7 mouse cellular contexts compared by ENCODE assay signal in genomic region chr6:85588164-85588563, GRCm38 (mm10). TPM values are rescaled to one million over a fixed set of nuclear protein-coding genes. Genes with fewer than 3 reads are reported as not detected.
DNase-seq lines count a peak whose midpoint lies in the region; ATAC-seq and TF ChIP-seq lines count a peak whose summit lies in the region.

No protein-coding gene starts in this region.

- no peak for TF ChIP-seq CTCF in hindbrain, postnatal 0 days (IDR thresholded peaks at IDR 0.05; ENCODE audit: low read depth)

- peaks cover 18% of the 10 kb centered on the region for H3K4me1 ChIP-seq in lung, embryonic 15.5 days
- peaks cover 20% of the 10 kb centered on the region for H3K4me1 ChIP-seq in embryonic facial prominence, embryonic 13.5 days
- H3K4me1 ChIP-seq in hindbrain, postnatal 0 days (ENCODE audit: insufficient read depth, low read length), result peaks cover 12% of the 10 kb centered on the region
- peaks cover 19% of the 10 kb centered on the region for H3K4me1 ChIP-seq in neural tube, embryonic 14.5 days (ENCODE audit: control insufficient read depth, insufficient read depth, low read length)

- no peak for DNase-seq in lung, postnatal 36 days
- no peak for DNase-seq in hindbrain, postnatal 0 days (ENCODE audit: low spot score)
- DNase-seq in layer of hippocampus, adult 8-10 months (ENCODE audit: low spot score in 2 of 2), result no peak
- DNase-seq in embryo, embryonic 10 days (ENCODE audit: low spot score), result no peak

- no peaks in the 10 kb centered on the region for H3K36me3 ChIP-seq in lung, embryonic 15.5 days
- H3K36me3 ChIP-seq in embryonic facial prominence, embryonic 13.5 days, result peaks cover 4% of the 10 kb centered on the region; the same call in 1 of the 2 replicates
- H3K36me3 ChIP-seq in hindbrain, postnatal 0 days (ENCODE audit: insufficient read depth, low read length), result no peaks in the 10 kb centered on the region
- no peaks in the 10 kb centered on the region for H3K36me3 ChIP-seq in neural tube, embryonic 14.5 days (ENCODE audit: control insufficient read depth, insufficient read depth, low read length)

- H3K27me3 ChIP-seq in lung, embryonic 15.5 days, result no peaks in the 10 kb centered on the region
- no peaks in the 10 kb centered on the region for H3K27me3 ChIP-seq in embryonic facial prominence, embryonic 13.5 days
- no peaks in the 10 kb centered on the region for H3K27me3 ChIP-seq in hindbrain, postnatal 0 days (ENCODE audit: insufficient read depth, low read length)
- H3K27me3 ChIP-seq in neural tube, embryonic 14.5 days (ENCODE audit: control insufficient read depth, insufficient read depth, low read length), result no peaks in the 10 kb centered on the region

- H3K4me3 ChIP-seq in lung, embryonic 15.5 days, result peak overlapping the region; percentile 93
- H3K4me3 ChIP-seq in embryonic facial prominence, embryonic 13.5 days, result peak overlapping the region; percentile 77
- H3K4me3 ChIP-seq in hindbrain, postnatal 0 days (ENCODE audit: low read length), result peak overlapping the region; percentile 85
- peak overlapping the region; percentile 90 for H3K4me3 ChIP-seq in neural tube, embryonic 14.5 days (ENCODE audit: low read depth, low read length)

- no peak for ATAC-seq in lung, embryonic 15.5 days (ENCODE audit: borderline replicate concordance, extremely low read depth, low FRiP score, low TSS enrichment)
- ATAC-seq in embryonic facial prominence, embryonic 13.5 days (ENCODE audit: insufficient number of reproducible peaks, insufficient read depth, low FRiP score, low TSS enrichment, low read depth), result no peak; the same call in 1 of the 2 replicates
- no peak for ATAC-seq in hindbrain, postnatal 0 days
- peak; percentile 14; the same call in 1 of the 2 replicates for ATAC-seq in neural tube, embryonic 14.5 days (ENCODE audit: low read depth)

- H3K27ac ChIP-seq in lung, embryonic 15.5 days, result peak overlapping the region; percentile 84
- peak overlapping the region; percentile 74; the same call in 1 of the 2 replicates for H3K27ac ChIP-seq in embryonic facial prominence, embryonic 13.5 days
- H3K27ac ChIP-seq in hindbrain, postnatal 0 days, result peak overlapping the region; percentile 86
- peak overlapping the region; percentile 79 for H3K27ac ChIP-seq in neural tube, embryonic 14.5 days (ENCODE audit: low read depth, low read length)

- H3K9me3 ChIP-seq in lung, embryonic 15.5 days, result no peaks in the 10 kb centered on the region
- H3K9me3 ChIP-seq in embryonic facial prominence, embryonic 13.5 days, result no peaks in the 10 kb centered on the region
- no peaks in the 10 kb centered on the region for H3K9me3 ChIP-seq in hindbrain, postnatal 0 days (ENCODE audit: low read length)
- H3K9me3 ChIP-seq in neural tube, embryonic 14.5 days (ENCODE audit: control insufficient read depth, low read length), result no peaks in the 10 kb centered on the region

- H3K9ac ChIP-seq in lung, embryonic 15.5 days, result peak overlapping the region; percentile 82
- peak overlapping the region; percentile 78 for H3K9ac ChIP-seq in embryonic facial prominence, embryonic 13.5 days
- peak overlapping the region; percentile 80 for H3K9ac ChIP-seq in hindbrain, postnatal 0 days (replicated peaks; ENCODE audit: low read length)
- H3K9ac ChIP-seq in neural tube, embryonic 14.5 days (replicated peaks; ENCODE audit: low read depth, low read length), result peak overlapping the region; percentile 76

- H3K4me2 ChIP-seq in lung, embryonic 15.5 days, result peak overlapping the region; percentile 73
- peak overlapping the region; percentile 75 for H3K4me2 ChIP-seq in embryonic facial prominence, embryonic 13.5 days
- H3K4me2 ChIP-seq in hindbrain, postnatal 0 days (ENCODE audit: low read depth, low read length), result peak overlapping the region; percentile 54
- peak overlapping the region; percentile 71 for H3K4me2 ChIP-seq in neural tube, embryonic 14.5 days (ENCODE audit: low read depth, low read length)

- WGBS in lung, embryonic 15.5 days, result 0% methylated on average over 10 of the region's 10 CpGs
- 0% methylated on average over 10 of the region's 10 CpGs for WGBS in embryonic facial prominence, embryonic 13.5 days
- WGBS in hindbrain, postnatal 0 days, result 0% methylated on average over 10 of the region's 10 CpGs
- 1% methylated on average over 10 of the region's 10 CpGs for WGBS in neural tube, embryonic 14.5 days

RNA-seq across cellular contexts. Expression of gene Alms1, which starts 0.8 kb away (rescaled TPM):
- polyA plus RNA-seq in lung, embryonic 15.5 days (2015; fragmentation: Nextera tagmentation; extraction: Ambion mirVana), result 5.0 and 5.4 TPM in 2 replicates
- polyA plus RNA-seq in embryonic facial prominence, embryonic 13.5 days (2015; fragmentation: Nextera tagmentation; extraction: Ambion mirVana), result 5.7 and 7.6 TPM in 2 replicates
- 12.8 and 15.5 TPM in 2 replicates for total RNA-seq in hindbrain, postnatal 0 days (2014; rRNA removed)
- polyA plus RNA-seq in hindbrain, postnatal 0 days (2015; fragmentation: Nextera tagmentation; extraction: Ambion mirVana), result 2.5 and 3.0 TPM in 2 replicates
- 6.5 and 6.6 TPM in 2 replicates for polyA plus RNA-seq in neural tube, embryonic 14.5 days (2014; fragmentation: Nextera tagmentation; extraction: Ambion mirVana)
- total RNA-seq in layer of hippocampus, adult 8-10 months (2022), result 10 to 100 TPM in 1 of 4 experiments, 1 to 10 TPM in 3; 7.2 to 10.1 (median 8.4) TPM
